Mouse (Mus musculus) liver, embryonic 14 days (tissue): ENCODE data around the gene Proz. TPM values are rescaled to one million over a fixed set of nuclear protein-coding genes. Genes with fewer than 3 reads are reported as not detected.

Experiments used
- polyA plus RNA-seq: library from polyadenylated mRNA; depleted of rRNA; stranded (reverse); fragments of >200 nt; gene quantifications from 2 replicates; pipeline ENCODE4 v1.2.3, GENCODE M21; 2012; rRNA removed

The Proz gene
- 23.2 and 24.6 TPM in 2 replicates for polyA plus RNA-seq

GRCm38 (mm10) chr8:13060441-13061150 is at the start of gene Proz:
Gene Proz (plus strand): TSS chr8:13060914.

DNA sequence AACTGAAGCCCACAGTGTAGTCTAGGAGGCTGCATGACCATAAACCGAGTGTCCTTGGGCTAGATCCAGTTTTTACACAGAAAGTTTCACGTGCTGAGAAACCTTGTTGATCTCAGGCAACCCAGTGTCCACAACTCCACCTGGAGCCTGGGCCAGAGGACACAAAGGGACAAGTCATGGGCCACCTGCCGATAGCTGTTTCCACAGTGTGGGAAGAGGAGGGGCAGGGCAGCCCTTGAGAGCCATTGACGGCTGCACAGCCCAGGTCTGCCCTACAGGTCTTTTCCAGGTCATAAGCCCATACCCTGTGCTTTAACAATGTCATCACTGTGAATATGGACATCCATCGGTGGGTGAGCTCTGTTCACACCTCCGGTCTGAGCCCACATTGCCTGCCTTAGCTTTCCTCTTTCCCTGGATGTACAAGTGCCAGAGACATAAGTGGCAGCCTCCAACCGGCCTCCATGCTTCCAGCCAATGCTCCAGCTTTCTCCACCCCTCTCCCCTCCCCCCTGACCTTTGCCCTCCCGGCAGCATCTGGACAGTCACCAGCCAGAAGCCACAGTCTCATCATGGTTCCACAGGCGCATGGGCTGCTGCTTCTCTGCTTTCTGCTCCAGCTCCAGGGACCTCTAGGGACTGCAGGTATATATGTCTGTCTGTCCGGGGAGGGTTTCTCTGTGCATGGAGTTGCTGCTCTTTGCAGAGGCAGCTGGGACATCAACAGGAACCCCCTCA is 35.1 kb upstream of the Proz start, which contains the start of gene F7:
Gene F7 (plus strand): TSS at position 548 of the 738 bp plus-strand sequence.

GRCm38 (mm10) chr8:13037015-13037414 is 23.7 kb upstream of the Proz start, which contains the start of gene F10:
Gene F10 (plus strand): TSS chr8:13037308.

DNA sequence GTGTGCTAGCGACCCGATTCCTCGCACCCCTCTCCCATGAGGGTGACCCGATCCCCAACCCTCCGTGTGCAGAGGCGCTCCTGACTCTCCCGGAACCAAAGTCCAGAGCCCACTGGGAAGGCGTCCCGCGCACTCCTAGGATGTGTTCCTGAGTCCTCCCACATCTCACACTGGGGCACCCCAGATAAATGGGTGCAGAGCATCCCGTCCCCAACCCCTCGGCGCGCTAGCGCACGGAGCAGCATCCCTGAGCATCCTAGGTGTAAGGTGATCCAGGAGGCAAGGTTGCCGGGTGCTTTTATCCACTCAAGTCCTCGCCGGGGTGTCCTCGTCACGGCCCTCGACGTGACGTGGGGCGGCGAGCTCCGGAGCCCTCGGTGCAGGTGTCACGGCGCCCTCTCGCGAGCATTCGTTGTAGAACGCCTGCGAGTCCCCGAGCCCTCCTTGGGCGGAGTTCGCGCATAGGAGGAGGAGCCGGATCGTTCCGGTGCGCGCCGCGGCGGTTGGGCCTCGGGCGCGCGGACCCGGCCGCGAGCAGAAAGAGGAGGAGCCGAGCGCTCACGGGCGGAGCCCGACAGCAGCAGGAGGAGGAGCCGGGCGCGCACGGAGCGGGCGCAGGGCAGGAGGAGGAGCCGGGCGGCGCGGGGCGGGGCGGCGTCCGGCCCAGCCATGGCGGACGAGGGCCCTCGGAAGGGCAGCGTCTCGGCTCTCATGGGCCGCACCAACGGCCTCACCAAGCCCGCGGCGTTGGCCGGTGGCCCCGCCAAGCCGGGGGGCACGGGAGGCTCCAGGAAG is 44.6 kb downstream of the Proz start, which contains the start of the genes Pcid2 and Cul4a:
Gene Pcid2 (minus strand): TSS at position 373 of the 795 bp plus-strand sequence.
Gene Cul4a (plus strand): TSS at position 535 of the 795 bp plus-strand sequence.

Other genes with a start within 250 kb of the Proz start
- gene Mcf2l, start 187.1 kb upstream of the Proz start, polyA plus RNA-seq: 0.41 and 0.61 TPM in 2 replicates
- gene F7, start 34.9 kb upstream of the Proz start, polyA plus RNA-seq: 5.4 and 5.9 TPM in 2 replicates
- 43.7 and 46.7 TPM in 2 replicates for gene F10, start 23.6 kb upstream of the Proz start, polyA plus RNA-seq
- gene Pcid2, start 44.5 kb downstream of the Proz start, polyA plus RNA-seq: 9.9 and 11.5 TPM in 2 replicates
- 48.4 and 58.0 TPM in 2 replicates for gene Cul4a, start 44.7 kb downstream of the Proz start, polyA plus RNA-seq
- 128 and 144 TPM in 2 replicates for gene Lamp1, start 98.2 kb downstream of the Proz start, polyA plus RNA-seq
- gene Grtp1, start 139.7 kb downstream of the Proz start, polyA plus RNA-seq: 5.6 and 6.7 TPM in 2 replicates
- gene Adprhl1, start 193.2 kb downstream of the Proz start, polyA plus RNA-seq: 0.09 TPM in 1 of 2 replicates, not detected in the other
- 7.1 and 8.3 TPM in 2 replicates for gene Dcun1d2, start 227.2 kb downstream of the Proz start, polyA plus RNA-seq
- 3.6 and 3.7 TPM in 2 replicates for gene Tmco3, start 227.3 kb downstream of the Proz start, polyA plus RNA-seq